Mouse (Mus musculus) forebrain, embryonic 12.5 days (tissue): Measurements from ENCODE around the gene Mypop. TPM values are rescaled to one million over a fixed set of nuclear protein-coding genes. Genes with fewer than 3 reads are reported as not detected.

ENCODE experiments used
- ATAC-seq: fragments of 200-750 bp; cut with Nextera tagmentation; 2 replicates; pipeline ENCODE4 v1.8.0; 2017; ENCODE audit warnings: moderate TSS enrichment; ENCODE audit not compliant: low FRiP score
- H3K27ac ChIP-seq: fragments of 300-500 bp; sonication (generic); 2 replicates; pipeline ENCODE4 v1.5.1; 2016; ENCODE audit warnings: mild to moderate bottlenecking
- H3K27me3 ChIP-seq: fragments of 300-500 bp; sonication (generic); 2 replicates; pipeline ENCODE4 v1.6.1; 2016; ENCODE audit warnings: mild to moderate bottlenecking
- H3K36me3 ChIP-seq: fragments of 300-500 bp; sonication (generic); replicated peaks from 2 replicates; pipeline ENCODE4 v1.6.1; 2016; ENCODE audit warnings: mild to moderate bottlenecking
- H3K4me1 ChIP-seq: fragments of 300-500 bp; sonication (generic); 2 replicates; pipeline ENCODE4 v1.6.1; 2016
- H3K4me2 ChIP-seq: fragments of 300-500 bp; sonication (generic); 2 replicates; pipeline ENCODE4 v1.6.1; 2016; ENCODE audit warnings: mild to moderate bottlenecking, moderate library complexity
- H3K4me3 ChIP-seq: fragments of 300-500 bp; sonication (generic); replicated peaks from 2 replicates; pipeline ENCODE4 v1.5.1; 2016; ENCODE audit warnings: mild to moderate bottlenecking
- H3K9ac ChIP-seq: fragments of 300-500 bp; sonication (generic); 2 replicates; pipeline ENCODE4 v1.6.1; 2016; ENCODE audit warnings: mild to moderate bottlenecking
- H3K9me3 ChIP-seq: fragments of 300-500 bp; sonication (generic); 2 replicates; pipeline ENCODE4 v1.6.1; 2016
- WGBS: fragments of 180-500 bp; shearing (Covaris S2); methylation state at CpG from one replicate; pipeline ENCODE4 v1.1.7; 2016; 5-methylcytosine and 5-hydroxymethylcytosine counted together
- polyA plus RNA-seq: library from polyadenylated mRNA; unstranded; fragments of >200 nt; fragmentation: Nextera tagmentation; extraction: Ambion mirVana; gene quantifications from 2 replicates; pipeline ENCODE4 v1.2.1, GENCODE M21; 2016

Gene Mypop
- polyA plus RNA-seq, 1 experiment from 2014 or later: 4.6 TPM

DNA sequence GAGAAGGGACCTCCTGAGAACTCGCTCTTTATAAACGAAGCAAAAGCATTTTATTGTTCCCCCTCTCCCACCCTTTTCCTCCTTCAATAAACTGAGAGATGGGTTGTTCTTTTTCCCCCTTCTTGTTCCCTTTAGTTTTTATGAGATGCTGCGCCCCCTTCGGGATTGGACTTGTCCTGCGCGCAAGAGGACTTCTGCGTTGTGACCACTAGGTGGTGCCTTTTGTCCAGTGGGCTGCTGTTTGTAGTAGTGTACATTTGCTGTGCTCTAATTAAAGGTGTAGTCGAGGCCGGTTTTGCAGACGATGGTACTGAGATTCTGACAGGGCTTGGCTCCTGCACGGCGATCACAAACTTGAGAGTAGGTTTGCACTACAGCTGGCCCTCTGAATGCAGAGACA is 15.4 kb downstream of the Mypop start:
- Histone ChIP-seq H3K27me3 (no peaks in the 10 kb centered on the region), H3K27ac (0 out of 2 replicates have a peak overlapping the region, but pooled peaks have one; percentile 19), H3K4me2 (peak overlapping the region; percentile 99), H3K9me3 (no peaks in the 10 kb centered on the region), H3K4me1 (peaks cover 47% of the 10 kb centered on the region), H3K9ac (peak overlapping the region; percentile 44; the same call in 1 of the 2 replicates), H3K4me3 (peak overlapping the region; percentile 98), H3K36me3 (peaks cover 31% of the 10 kb centered on the region)
- WGBS: 5% methylated on average over 12 of the region's 12 CpGs
- ATAC-seq: no peak

DNA sequence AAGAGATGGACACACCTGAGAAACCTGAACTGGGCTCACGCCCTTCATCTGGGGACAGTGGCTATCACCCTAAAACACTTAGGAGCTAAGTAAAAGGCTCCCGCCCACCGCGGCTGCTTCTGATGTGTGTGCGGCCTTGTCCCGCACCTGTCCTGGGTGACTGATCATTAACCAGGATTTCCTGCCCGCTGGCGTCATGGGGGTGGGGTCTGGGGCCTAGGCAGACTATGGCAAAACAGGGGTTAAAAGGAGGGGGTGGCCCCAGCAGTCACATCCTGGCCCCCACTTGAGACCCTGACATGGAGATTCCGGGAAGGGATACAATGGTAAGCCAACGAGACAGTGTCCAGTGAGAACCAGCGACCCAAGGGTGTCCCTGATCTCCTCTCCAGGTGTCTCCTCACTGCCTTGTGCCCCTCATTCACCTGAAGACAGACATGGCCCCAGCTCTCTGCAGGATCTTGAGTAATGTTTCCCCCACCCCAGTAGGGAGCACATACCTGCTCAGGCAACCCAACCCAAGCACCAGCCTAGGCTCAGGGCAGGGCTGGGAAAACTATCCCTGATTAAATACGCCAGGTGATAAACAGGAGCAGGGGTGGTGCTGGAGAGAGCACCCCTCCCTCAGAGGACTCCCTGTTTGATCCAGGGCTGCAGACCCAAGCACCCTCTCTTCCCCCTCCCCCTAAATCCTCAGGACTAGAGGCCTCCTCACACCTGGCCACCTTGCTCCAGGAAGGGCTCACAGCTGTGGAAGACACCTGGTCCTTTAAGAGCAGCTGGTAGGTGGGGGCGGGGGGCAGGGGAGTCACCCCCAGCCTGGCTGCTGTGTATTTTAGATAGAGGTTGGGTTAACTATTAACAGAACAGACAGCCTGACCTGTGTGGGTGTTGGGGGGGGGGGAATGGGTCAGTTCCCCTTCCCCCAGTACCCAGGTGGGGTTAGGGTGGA is 16.3 kb downstream of the Mypop start:
- no peak overlapping the region for H3K4me2 ChIP-seq
- H3K4me1 ChIP-seq: peaks cover 50% of the 10 kb centered on the region

GRCm38 (mm10) chr7:19010581-19010980 is 19.5 kb downstream of the Mypop start:
- Histone ChIP-seq H3K4me3 (no peak overlapping the region), H3K9ac (no peak overlapping the region), H3K27ac (no peak overlapping the region), H3K27me3 (no peaks in the 10 kb centered on the region), H3K36me3 (peaks cover 23% of the 10 kb centered on the region), H3K4me1 (peaks cover 33% of the 10 kb centered on the region), H3K9me3 (no peaks in the 10 kb centered on the region), H3K4me2 (no peak overlapping the region)
- ATAC-seq: no peak
- 82% methylated on average over 7 of the region's 7 CpGs for WGBS

More for the DNA sequence above, 16.3 kb downstream of the Mypop start:
- no peak overlapping the region for H3K27ac ChIP-seq
- no peaks in the 10 kb centered on the region for H3K27me3 ChIP-seq
- 80% methylated on average over 13 of the region's 13 CpGs for WGBS
- H3K9me3 ChIP-seq: no peaks in the 10 kb centered on the region
- peaks cover 31% of the 10 kb centered on the region for H3K36me3 ChIP-seq
- ATAC-seq: no peak
- H3K9ac ChIP-seq: no peak overlapping the region; the same call in 1 of the 2 replicates
- H3K4me3 ChIP-seq: no peak overlapping the region

- Histone ChIP-seq H3K27me3 (no peaks in the 10 kb centered on the region), H3K36me3 (peaks cover 9% of the 10 kb centered on the region), H3K9me3 (no peaks in the 10 kb centered on the region), H3K4me3 (peak overlapping the region; percentile 27), H3K4me1 (peaks cover 18% of the 10 kb centered on the region), H3K27ac (no peak overlapping the region), H3K9ac (peak overlapping the region; percentile 57), H3K4me2 (peak overlapping the region; percentile 57)
- 4% methylated on average over 31 of the region's 31 CpGs for WGBS
- ATAC-seq: peak; percentile 30; the same call in 1 of the 2 replicates
These were observed 21.1 kb downstream of the Mypop start for GRCm38 (mm10) chr7:19012025-19012621.

- Histone ChIP-seq H3K27me3 (no peaks in the 10 kb centered on the region), H3K4me1 (peaks cover 10% of the 10 kb centered on the region), H3K9me3 (no peaks in the 10 kb centered on the region), H3K36me3 (peaks cover 1% of the 10 kb centered on the region; the same call in 1 of the 2 replicates), H3K27ac (no peak overlapping the region), H3K9ac (no peak overlapping the region), H3K4me3 (no peak overlapping the region), H3K4me2 (no peak overlapping the region)
- 67% methylated on average over 2 of the region's 2 CpGs for WGBS
- no peak for ATAC-seq
These were observed 21.8 kb downstream of the Mypop start for GRCm38 (mm10) chr7:19012882-19013281.

DNA sequence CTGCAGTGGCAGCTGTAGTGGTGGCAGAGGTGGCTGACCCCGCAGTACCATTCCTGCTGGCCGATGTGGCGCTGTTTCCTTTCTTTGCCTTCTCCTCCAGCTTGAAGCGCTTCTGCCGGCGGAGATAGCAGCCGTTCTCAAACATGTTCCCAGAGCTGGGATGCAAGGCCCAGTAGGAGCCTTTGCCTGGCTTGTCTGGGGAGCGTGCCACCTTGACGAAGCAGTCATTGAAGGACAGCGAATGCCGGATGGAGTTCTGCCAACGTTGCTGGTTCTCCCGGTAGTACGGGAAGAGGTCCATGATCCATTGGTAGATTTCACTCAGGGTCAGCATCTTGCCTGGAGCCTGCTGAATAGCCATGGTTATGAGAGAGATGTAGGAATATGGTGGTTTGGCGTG is 23.4 kb downstream of the Mypop start:
- peaks cover 10% of the 10 kb centered on the region for H3K4me1 ChIP-seq

GRCm38 (mm10) chr7:19016042-19016441 is 25.0 kb downstream of the Mypop start:
- Histone ChIP-seq H3K4me1 (peaks cover 10% of the 10 kb centered on the region), H3K9ac (no peak overlapping the region), H3K9me3 (no peaks in the 10 kb centered on the region), H3K27ac (no peak overlapping the region), H3K4me3 (no peak overlapping the region), H3K36me3 (no peaks in the 10 kb centered on the region), H3K4me2 (no peak overlapping the region), H3K27me3 (peaks cover 19% of the 10 kb centered on the region)
- ATAC-seq: no peak
- 85% methylated on average over 4 of the region's 4 CpGs for WGBS

More for the DNA sequence above, 23.4 kb downstream of the Mypop start:
- no peak overlapping the region for H3K9ac ChIP-seq
- H3K27ac ChIP-seq: no peak overlapping the region
- no peak overlapping the region for H3K4me2 ChIP-seq
- 66% methylated on average over 15 of the region's 15 CpGs for WGBS
- no peaks in the 10 kb centered on the region for H3K36me3 ChIP-seq
- H3K9me3 ChIP-seq: no peaks in the 10 kb centered on the region
- no peak overlapping the region for H3K4me3 ChIP-seq
- no peak for ATAC-seq
- peaks cover 4% of the 10 kb centered on the region; the same call in 1 of the 2 replicates for H3K27me3 ChIP-seq

DNA sequence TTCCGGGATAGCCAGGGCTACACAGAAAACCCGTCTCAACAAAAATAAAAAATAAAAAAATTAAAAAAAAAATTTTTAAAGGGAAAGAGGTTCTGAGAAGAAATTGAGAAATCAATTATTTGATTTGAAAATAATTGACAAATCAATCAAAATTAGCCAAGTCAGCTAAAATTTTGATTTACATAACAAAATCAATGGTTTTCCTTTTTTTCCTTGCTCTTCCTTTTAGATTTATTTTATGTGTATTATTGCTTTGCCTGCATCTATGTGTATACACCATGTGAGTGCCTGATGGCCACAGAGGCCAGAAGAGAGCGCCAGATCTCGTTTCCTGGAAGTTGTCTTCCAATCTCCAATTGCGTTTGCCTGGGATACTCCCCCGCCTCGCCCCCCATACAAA is 26.9 kb downstream of the Mypop start:
- Histone ChIP-seq H3K4me2 (no peak overlapping the region), H3K9ac (no peak overlapping the region), H3K4me3 (no peak overlapping the region), H3K27ac (no peak overlapping the region), H3K36me3 (no peaks in the 10 kb centered on the region), H3K4me1 (no peaks in the 10 kb centered on the region), H3K9me3 (no peaks in the 10 kb centered on the region), H3K27me3 (peaks cover 37% of the 10 kb centered on the region)
- no peak for ATAC-seq
- 92% methylated on average over 7 of the region's 7 CpGs for WGBS

- H3K36me3 ChIP-seq: no peaks in the 10 kb centered on the region
- H3K9ac ChIP-seq: no peak overlapping the region
- peaks cover 47% of the 10 kb centered on the region for H3K27me3 ChIP-seq
- peaks cover 18% of the 10 kb centered on the region for H3K4me1 ChIP-seq
- no peak for ATAC-seq
- H3K9me3 ChIP-seq: no peaks in the 10 kb centered on the region
- H3K4me2 ChIP-seq: no peak overlapping the region
- no peak overlapping the region for H3K4me3 ChIP-seq
- 28% methylated on average over 8 of the region's 8 CpGs for WGBS
- no peak overlapping the region for H3K27ac ChIP-seq
These were observed 30.0 kb downstream of the Mypop start for GRCm38 (mm10) chr7:19021048-19021447.

DNA sequence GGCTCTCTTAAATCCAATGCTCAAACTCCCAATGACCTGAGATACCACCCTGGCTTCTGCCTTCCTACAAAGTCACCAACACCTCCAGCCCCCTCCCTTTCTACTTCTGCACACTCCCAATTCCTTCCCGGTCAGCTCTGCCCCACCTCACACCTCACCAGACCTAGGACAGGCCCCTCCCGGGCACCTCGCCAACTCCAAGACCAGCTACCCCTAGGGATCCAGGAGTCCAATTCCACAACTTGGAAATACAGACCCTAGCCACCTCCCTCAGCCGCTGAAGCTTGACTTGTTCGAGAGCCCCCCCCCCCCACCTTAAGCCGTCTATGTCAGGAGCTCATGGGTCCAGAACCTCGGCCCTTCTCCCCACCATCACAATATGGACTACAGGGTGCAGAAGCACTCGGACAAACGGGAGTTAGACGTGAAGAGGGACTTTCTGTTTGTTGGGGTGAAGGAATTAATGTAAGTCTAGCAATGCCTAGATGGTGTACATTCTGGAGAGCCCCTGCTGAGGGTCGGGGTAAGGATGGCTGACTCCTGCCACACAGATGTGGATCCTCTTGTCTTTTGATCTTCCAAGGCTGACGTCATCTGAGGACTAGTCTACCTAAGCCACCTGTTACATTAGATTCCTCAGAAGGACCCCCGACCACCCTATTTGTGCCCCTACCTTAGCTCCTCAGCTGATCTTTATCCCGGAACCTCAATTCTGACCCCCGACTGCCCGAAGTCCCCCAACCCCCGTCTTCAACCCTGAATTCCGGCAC is 31.3 kb downstream of the Mypop start:
- Histone ChIP-seq H3K36me3 (no peaks in the 10 kb centered on the region), H3K9me3 (no peaks in the 10 kb centered on the region), H3K4me3 (no peak overlapping the region), H3K27me3 (peaks cover 47% of the 10 kb centered on the region), H3K9ac (no peak overlapping the region), H3K27ac (no peak overlapping the region), H3K4me2 (no peak overlapping the region), H3K4me1 (peaks cover 21% of the 10 kb centered on the region)
- WGBS: 63% methylated on average over 18 of the region's 18 CpGs
- ATAC-seq: no peak

DNA sequence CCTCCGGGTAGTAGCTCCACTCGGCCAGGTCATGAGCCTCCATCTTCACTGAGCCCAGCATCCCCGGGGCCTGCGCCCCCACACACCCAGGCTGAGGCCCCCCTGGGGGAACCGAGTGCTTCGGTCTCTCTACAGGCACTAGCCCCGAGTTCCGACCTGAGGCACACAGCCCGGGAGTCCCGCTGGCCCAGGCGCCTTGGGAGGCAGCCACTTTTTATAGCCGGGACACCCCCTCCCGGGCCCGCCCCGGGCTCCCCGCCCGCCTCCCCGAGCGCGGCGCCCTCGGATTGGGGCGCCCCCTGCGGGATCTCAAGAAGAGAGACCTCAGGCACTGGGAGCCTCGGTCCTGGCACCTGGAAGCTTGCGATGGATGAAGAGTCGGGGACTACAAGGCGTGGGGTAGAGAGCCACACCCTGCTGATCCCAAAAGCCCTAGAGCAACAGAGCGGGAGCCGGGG is 32.3 kb downstream of the Mypop start, which contains the start of gene Foxa3:
TSS of gene Foxa3 (minus strand) at position 182 of the 458 bp plus-strand sequence.
- 4% methylated on average over 28 of the region's 30 CpGs for WGBS
- Histone ChIP-seq H3K27me3 (peaks cover 46% of the 10 kb centered on the region), H3K4me1 (peaks cover 24% of the 10 kb centered on the region), H3K9me3 (no peaks in the 10 kb centered on the region), H3K36me3 (peaks cover under 1% of the 10 kb centered on the region; the same call in 1 of the 2 replicates), H3K4me3 (peak within 1 kb of the TSS; percentile 92), H3K9ac (peak within 1 kb of the TSS; percentile 93), H3K4me2 (peak within 1 kb of the TSS; percentile 84), H3K27ac (peak within 1 kb of the TSS; percentile 38; the same call in 1 of the 2 replicates)
- peak; percentile 7; the same call in 1 of the 2 replicates for ATAC-seq
